ENCODE assay signal across 8 mouse cellular contexts in the genomic region with DNA sequence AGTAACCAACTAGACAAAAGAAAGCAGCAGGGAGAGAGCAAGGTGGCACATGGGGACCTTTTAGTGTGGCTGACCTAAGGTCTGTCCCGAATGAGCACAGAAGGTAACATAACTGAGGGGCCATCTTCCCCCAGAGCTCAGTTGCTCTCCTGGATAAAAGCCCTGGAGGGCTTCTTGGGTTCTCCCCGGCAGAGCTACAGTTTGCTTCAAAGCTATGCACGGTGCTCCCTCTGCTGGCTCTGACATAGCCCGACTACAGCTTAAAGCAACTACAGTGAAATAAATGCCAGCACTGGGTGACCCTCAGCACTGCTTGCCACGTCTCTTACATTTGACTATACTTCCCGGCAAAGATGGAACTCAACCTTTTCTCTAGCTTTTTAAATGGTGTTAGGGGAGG. TPM values are rescaled to one million over a fixed set of nuclear protein-coding genes. Genes with fewer than 3 reads are reported as not detected.
DNase-seq lines count a peak whose midpoint lies in the region; ATAC-seq lines count a peak whose summit lies in the region.

No protein-coding gene starts in this region.

- no peak overlapping the region for H3K27ac ChIP-seq in liver, embryonic 11.5 days (ENCODE audit: low read depth, low read length)
- H3K27ac ChIP-seq in neural tube, embryonic 13.5 days (replicated peaks), result no peak overlapping the region

- H3K4me3 ChIP-seq in liver, embryonic 11.5 days (ENCODE audit: low read depth, low read length), result no peak overlapping the region
- no peak overlapping the region for H3K4me3 ChIP-seq in neural tube, embryonic 13.5 days

- H3K4me1 ChIP-seq in liver, embryonic 11.5 days (replicated peaks; ENCODE audit: control insufficient read depth, insufficient read depth, low read length), result no peaks in the 10 kb centered on the region
- H3K4me1 ChIP-seq in neural tube, embryonic 13.5 days (replicated peaks), result no peaks in the 10 kb centered on the region

- H3K9me3 ChIP-seq in liver, embryonic 11.5 days (ENCODE audit: control insufficient read depth, low read length), result no peaks in the 10 kb centered on the region
- H3K9me3 ChIP-seq in neural tube, embryonic 13.5 days, result no peaks in the 10 kb centered on the region

- no peaks in the 10 kb centered on the region for H3K36me3 ChIP-seq in liver, embryonic 11.5 days (ENCODE audit: control insufficient read depth, insufficient read depth, low read length)
- no peaks in the 10 kb centered on the region for H3K36me3 ChIP-seq in neural tube, embryonic 13.5 days

- DNase-seq in urinary bladder, postnatal 36 days (ENCODE audit: low spot score in 2 of 2), result peak; percentile 10 to 22
- DNase-seq in urinary bladder, postnatal 10 days (ENCODE audit: low spot score), result no peak
- DNase-seq in cerebellum, postnatal 4 days (ENCODE audit: low spot score in 2 of 2), result peak; percentile 42 to 61
- DNase-seq in kidney, postnatal 10 days, result peak; percentile 82
- peak; percentile 32 for DNase-seq in liver, embryonic 11.5 days (ENCODE audit: low spot score)

- 11% methylated on average over 6 of the region's 6 CpGs for WGBS in liver, embryonic 11.5 days
- 8% methylated on average over 6 of the region's 6 CpGs for WGBS in neural tube, embryonic 13.5 days

- H3K27me3 ChIP-seq in liver, embryonic 11.5 days (replicated peaks; ENCODE audit: control insufficient read depth, insufficient read depth, low read length), result no peaks in the 10 kb centered on the region; the same call in 1 of the 2 replicates
- peaks cover 4% of the 10 kb centered on the region; the same call in 1 of the 2 replicates for H3K27me3 ChIP-seq in neural tube, embryonic 13.5 days

- no peak overlapping the region for H3K9ac ChIP-seq in liver, embryonic 11.5 days (ENCODE audit: low read depth, low read length)
- no peak overlapping the region for H3K9ac ChIP-seq in neural tube, embryonic 13.5 days

- H3K4me2 ChIP-seq in liver, embryonic 11.5 days, result no peak overlapping the region
- no peak overlapping the region for H3K4me2 ChIP-seq in neural tube, embryonic 13.5 days

- peak; percentile 62 for ATAC-seq in granulocyte monocyte progenitor cell, adult 5-6 weeks (replicated peaks; ENCODE audit: poor library complexity, severe bottlenecking)
- no peak for ATAC-seq in liver, embryonic 11.5 days (replicated peaks; ENCODE audit: low FRiP score)
- ATAC-seq in neural tube, embryonic 13.5 days (ENCODE audit: low read depth), result peak; percentile 77
- no peak for ATAC-seq in monocyte, adult 5-6 weeks (replicated peaks; ENCODE audit: insufficient number of reproducible peaks, low FRiP score, low TSS enrichment, poor library complexity, severe bottlenecking)

RNA-seq across cellular contexts. Expression of a gene that starts 6.0 kb away (rescaled TPM):
- total RNA-seq in granulocyte monocyte progenitor cell, adult 5-6 weeks (2014; fragmentation: Nextera tagmentation), result not detected in 2 replicates
- total RNA-seq in granulocyte monocyte progenitor cell, adult 5-6 weeks (2017), result not detected in 2 replicates
- not detected in 2 replicates for polyA plus RNA-seq in liver, embryonic 11.5 days (2014; fragmentation: Nextera tagmentation; extraction: Ambion mirVana)
- 0.40 and 0.69 TPM in 2 replicates for polyA plus RNA-seq in neural tube, embryonic 13.5 days (2015; fragmentation: Nextera tagmentation; extraction: Ambion mirVana)
- not detected in 3 replicates for total RNA-seq in monocyte, adult 5-6 weeks (2017)

Comparison
In these comparisons a context has a peak if more than half of its experiments do, and no peak if none do; other contexts are left out.
1. ATAC-seq: peak in granulocyte monocyte progenitor cell, adult 5-6 weeks (single experiment) and neural tube, embryonic 13.5 days (single experiment); none in liver, embryonic 11.5 days (single experiment) and monocyte, adult 5-6 weeks (single experiment).